Mouse (Mus musculus): ENCODE results near the gene Ppp5c. TPM values are rescaled to one million over a fixed set of nuclear protein-coding genes. Genes with fewer than 3 reads are reported as not detected.

Ppp5c gene
- polyA plus RNA-seq, 1 experiment = 199 TPM

DNA sequence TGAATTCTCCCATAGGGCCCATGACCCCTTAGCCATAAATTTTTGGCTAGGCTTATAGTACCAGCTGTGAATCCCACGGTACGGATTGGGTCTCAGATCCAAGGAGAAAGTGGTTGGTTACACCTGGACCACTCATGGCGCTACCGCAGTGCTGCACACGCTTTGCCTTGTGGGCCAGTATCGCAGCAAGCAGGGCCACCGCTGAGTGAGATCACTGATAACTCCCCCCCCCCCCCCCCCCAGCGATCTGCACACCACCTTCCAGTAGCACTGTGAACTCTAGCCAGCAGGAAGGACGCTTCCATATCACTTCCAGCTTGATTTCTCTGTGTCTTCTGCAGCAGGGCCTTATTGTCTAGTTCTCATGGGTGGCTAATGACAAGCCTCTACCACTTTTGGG is 37.9 kb upstream of the Ppp5c start:
- whole genome bisulfite sequencing = 84% methylated on average over 9 of the region's 9 CpGs

DNA sequence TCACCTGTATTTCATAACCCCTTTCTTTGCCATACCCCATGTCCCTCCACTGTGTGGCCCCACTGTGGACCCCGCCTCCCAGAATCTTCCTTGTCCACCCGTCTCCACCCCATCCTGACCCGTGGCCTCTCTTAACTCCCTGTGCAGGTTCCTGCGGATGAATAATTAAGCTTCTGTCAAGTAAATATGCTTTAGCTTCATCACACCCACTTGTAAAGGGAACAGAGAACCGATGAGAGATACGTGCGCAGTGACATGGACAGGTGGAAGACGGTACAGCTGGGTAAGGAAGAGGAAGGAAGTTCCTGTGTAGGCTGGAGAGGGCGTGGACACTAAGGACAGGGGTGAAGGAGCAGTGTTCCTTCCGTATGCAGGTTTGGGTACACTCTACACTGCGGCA is 35.1 kb upstream of the Ppp5c start:
- Histone ChIP-seq H3K27me3 (replicated peaks; ENCODE audit: control insufficient read depth, insufficient read depth, low read length) (no peaks in the 10 kb centered on the region), H3K36me3 (ENCODE audit: control insufficient read depth, insufficient read depth, low read length) (no peaks in the 10 kb centered on the region), H3K4me1 (ENCODE audit: control insufficient read depth, insufficient read depth, low read length) (peaks cover 36% of the 10 kb centered on the region), H3K27ac (ENCODE audit: insufficient read depth, low read depth, low read length) (no peak overlapping the region), H3K4me3 (ENCODE audit: insufficient read depth, low read depth, low read length) (peak overlapping the region; percentile 11; the same call in 1 of the 2 replicates)
- DNase-seq = peak; percentile 52
- WGBS = 10% methylated on average over 11 of the region's 11 CpGs
- TF ChIP-seq CTCF (conservative IDR thresholded peaks at IDR 0.05; ENCODE audit: insufficient read depth, insufficient read length, low read depth, low read length) = no peak
- no peak for TF ChIP-seq POLR2A (IDR thresholded peaks at IDR 0.05; ENCODE audit: low read depth, low read length)

More for the DNA sequence above, 37.9 kb upstream of the Ppp5c start:
- Histone ChIP-seq H3K4me3 (ENCODE audit: insufficient read depth, low read depth, low read length) (no peak overlapping the region), H3K36me3 (ENCODE audit: control insufficient read depth, insufficient read depth, low read length) (no peaks in the 10 kb centered on the region), H3K27ac (ENCODE audit: insufficient read depth, low read depth, low read length) (no peak overlapping the region), H3K4me1 (ENCODE audit: control insufficient read depth, insufficient read depth, low read length) (peaks cover 13% of the 10 kb centered on the region), H3K27me3 (replicated peaks; ENCODE audit: control insufficient read depth, insufficient read depth, low read length) (no peaks in the 10 kb centered on the region)
- TF ChIP-seq POLR2A (IDR thresholded peaks at IDR 0.05; ENCODE audit: low read depth, low read length) (no peak), CTCF (conservative IDR thresholded peaks at IDR 0.05; ENCODE audit: insufficient read depth, insufficient read length, low read depth, low read length) (no peak)
- no peak for DNase-seq

DNA sequence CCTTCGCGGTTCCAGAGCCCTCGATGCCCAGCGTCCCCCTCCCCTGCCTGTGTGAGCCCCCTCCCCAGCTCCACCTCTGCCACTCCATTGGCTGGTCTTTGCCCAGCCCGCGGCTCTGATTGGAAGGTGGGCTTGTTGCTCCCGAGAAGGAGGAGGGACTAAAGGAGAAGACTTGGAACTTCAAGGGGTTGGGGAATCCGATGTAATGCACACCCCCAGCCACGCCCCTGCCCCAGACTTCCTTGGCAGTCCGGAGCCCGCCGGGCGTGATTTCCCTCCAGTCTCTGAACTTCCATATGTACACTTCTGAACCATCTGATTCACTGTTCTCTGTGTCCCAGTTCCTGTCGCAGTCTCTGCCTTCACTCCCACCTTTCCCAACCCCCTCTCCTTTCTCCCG is 34.7 kb upstream of the Ppp5c start, which contains the start of gene Hif3a:
Gene Hif3a, minus strand, starts transcription at position 39 of the 400 bp plus-strand sequence.
- WGBS = 2% methylated on average over 15 of the region's 15 CpGs
- no peak within 1 kb of the TSS for H3K27ac ChIP-seq (ENCODE audit: insufficient read depth, low read depth, low read length)
- DNase-seq = peak; percentile 62
- peaks cover 39% of the 10 kb centered on the region for H3K4me1 ChIP-seq (ENCODE audit: control insufficient read depth, insufficient read depth, low read length)
- TF ChIP-seq POLR2A (IDR thresholded peaks at IDR 0.05; ENCODE audit: low read depth, low read length) (no peak), CTCF (conservative IDR thresholded peaks at IDR 0.05; ENCODE audit: insufficient read depth, insufficient read length, low read depth, low read length) (no peak)
- no peaks in the 10 kb centered on the region for H3K36me3 ChIP-seq (ENCODE audit: control insufficient read depth, insufficient read depth, low read length)
- H3K4me3 ChIP-seq (ENCODE audit: insufficient read depth, low read depth, low read length) = peak within 1 kb of the TSS; percentile 26; the same call in 1 of the 2 replicates
- no peaks in the 10 kb centered on the region for H3K27me3 ChIP-seq (replicated peaks; ENCODE audit: control insufficient read depth, insufficient read depth, low read length)

DNA sequence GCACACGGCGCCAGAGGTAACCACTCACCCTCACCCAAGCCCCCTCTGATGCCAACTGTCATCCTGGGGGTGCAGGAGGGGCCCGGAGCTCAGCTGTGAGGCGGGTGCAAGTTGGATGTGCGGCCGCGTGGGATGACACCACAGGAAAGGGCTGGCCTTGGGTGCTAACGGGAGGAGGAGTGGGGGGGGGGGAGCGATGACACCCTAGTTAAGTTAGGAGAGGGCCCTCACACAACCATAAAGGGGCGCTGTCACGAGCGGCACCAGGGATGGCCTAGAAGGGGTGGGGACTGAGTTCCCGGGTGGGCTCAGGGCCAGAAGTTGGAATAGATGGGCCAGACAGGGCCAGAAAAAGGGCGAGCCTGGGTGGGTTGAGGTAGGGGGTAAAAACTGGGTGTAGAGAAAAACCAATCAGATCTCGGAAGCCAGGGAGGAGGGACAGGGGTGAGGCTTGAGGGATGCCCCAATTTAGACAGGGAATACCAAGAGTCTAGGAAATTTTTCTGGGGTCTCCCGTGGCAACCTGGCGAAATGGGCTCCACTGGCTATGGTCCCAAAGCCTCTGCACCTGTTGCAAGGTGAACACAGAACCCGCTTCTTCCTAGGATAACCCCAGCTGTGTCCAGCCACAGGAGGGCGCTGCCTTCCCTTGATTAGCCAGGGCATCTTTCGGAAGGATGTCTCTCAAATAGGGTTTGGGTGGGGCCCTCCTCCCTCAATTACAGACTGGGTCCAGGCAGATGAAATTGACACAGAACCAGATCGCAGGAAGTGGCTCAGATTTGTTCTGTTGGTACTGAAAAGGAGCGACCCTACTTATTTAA is 33.3 kb upstream of the Ppp5c start:
- H3K27ac ChIP-seq (ENCODE audit: insufficient read depth, low read depth, low read length) = peak overlapping the region; percentile 81; the same call in 1 of the 2 replicates

DNA sequence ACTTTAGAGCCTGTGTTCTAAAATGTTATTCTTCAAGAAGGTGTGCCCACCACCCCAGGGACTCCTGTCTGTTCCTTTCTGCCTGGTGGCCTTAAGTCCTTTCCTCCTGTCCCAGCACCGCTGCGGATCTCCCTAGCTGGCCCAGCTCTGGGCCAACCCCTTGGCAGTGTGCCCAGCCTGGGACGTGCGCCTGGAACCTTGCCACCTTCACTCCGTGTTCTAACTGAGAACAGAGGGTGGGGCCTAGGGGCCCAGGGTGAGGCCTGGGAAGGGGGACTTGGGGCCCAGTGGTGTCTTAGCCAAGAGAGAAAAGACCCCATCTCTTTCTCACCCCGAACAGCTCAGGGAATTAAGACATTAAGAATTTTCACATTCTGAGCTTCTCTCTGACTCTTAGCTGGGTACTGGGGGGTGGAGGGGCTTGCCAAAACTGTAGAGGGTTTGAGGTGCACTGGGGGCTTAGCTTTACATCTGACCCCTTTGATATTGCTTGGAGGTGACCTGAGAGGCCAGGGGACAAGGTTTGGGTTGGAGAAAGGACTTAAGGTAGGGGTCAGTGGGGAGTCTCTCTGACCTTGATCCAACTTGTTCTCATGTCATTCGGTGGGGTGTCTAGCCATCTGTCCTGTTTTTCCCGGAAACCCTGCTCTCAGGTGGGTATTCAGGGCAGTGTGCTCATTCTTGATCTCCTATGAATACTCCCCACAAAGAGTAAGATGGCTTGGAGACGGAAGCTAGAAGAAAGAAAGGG is 32.5 kb upstream of the Ppp5c start:
- H3K27ac ChIP-seq (ENCODE audit: insufficient read depth, low read depth, low read length) = peak overlapping the region; percentile 90
- WGBS = 19% methylated on average over 9 of the region's 9 CpGs
- H3K27me3 ChIP-seq (replicated peaks; ENCODE audit: control insufficient read depth, insufficient read depth, low read length) = no peaks in the 10 kb centered on the region
- peak; percentile 98 for DNase-seq
- TF ChIP-seq CTCF (conservative IDR thresholded peaks at IDR 0.05; ENCODE audit: insufficient read depth, insufficient read length, low read depth, low read length) (no peak), POLR2A (IDR thresholded peaks at IDR 0.05; ENCODE audit: low read depth, low read length) (peak; percentile 65)
- peaks cover 48% of the 10 kb centered on the region for H3K4me1 ChIP-seq (ENCODE audit: control insufficient read depth, insufficient read depth, low read length)
- peak overlapping the region; percentile 21; the same call in 1 of the 2 replicates for H3K4me3 ChIP-seq (ENCODE audit: insufficient read depth, low read depth, low read length)
- no peaks in the 10 kb centered on the region for H3K36me3 ChIP-seq (ENCODE audit: control insufficient read depth, insufficient read depth, low read length)

More for the DNA sequence above, 33.3 kb upstream of the Ppp5c start:
- Histone ChIP-seq H3K4me3 (ENCODE audit: insufficient read depth, low read depth, low read length) (peak overlapping the region; percentile 21; the same call in 1 of the 2 replicates), H3K4me1 (ENCODE audit: control insufficient read depth, insufficient read depth, low read length) (peaks cover 45% of the 10 kb centered on the region), H3K36me3 (ENCODE audit: control insufficient read depth, insufficient read depth, low read length) (no peaks in the 10 kb centered on the region), H3K27me3 (replicated peaks; ENCODE audit: control insufficient read depth, insufficient read depth, low read length) (no peaks in the 10 kb centered on the region)
- peak; percentile 43 for DNase-seq
- WGBS = 86% methylated on average over 22 of the region's 22 CpGs
- TF ChIP-seq CTCF (conservative IDR thresholded peaks at IDR 0.05; ENCODE audit: insufficient read depth, insufficient read length, low read depth, low read length) (peak; percentile 21; the same call in 1 of the 2 replicates), POLR2A (IDR thresholded peaks at IDR 0.05; ENCODE audit: low read depth, low read length) (no peak)

DNA sequence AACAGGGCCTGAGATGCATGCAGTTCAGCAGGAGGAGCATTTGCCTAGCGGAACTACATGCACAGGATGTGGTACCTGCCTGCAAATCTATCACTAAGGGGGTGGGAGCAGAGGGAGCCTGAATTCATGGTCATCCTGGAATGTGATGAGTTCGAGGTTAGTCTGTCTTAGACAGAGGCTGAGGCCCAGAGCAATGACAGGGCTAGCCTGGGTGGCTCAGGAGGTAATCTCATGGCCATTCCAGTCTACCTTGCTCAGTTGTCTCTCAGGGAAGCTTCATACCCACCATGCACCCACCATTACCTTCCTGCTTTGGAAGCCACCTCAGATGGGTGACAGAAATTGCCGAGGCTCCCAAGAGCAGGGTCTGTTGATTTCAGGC is 31.7 kb upstream of the Ppp5c start:
- H3K27me3 ChIP-seq (replicated peaks; ENCODE audit: control insufficient read depth, insufficient read depth, low read length) = no peaks in the 10 kb centered on the region
- peaks cover 48% of the 10 kb centered on the region for H3K4me1 ChIP-seq (ENCODE audit: control insufficient read depth, insufficient read depth, low read length)
- no peak overlapping the region for H3K4me3 ChIP-seq (ENCODE audit: insufficient read depth, low read depth, low read length)
- WGBS = 73% methylated on average over 3 of the region's 3 CpGs
- DNase-seq = peak; percentile 12
- H3K36me3 ChIP-seq (ENCODE audit: control insufficient read depth, insufficient read depth, low read length) = no peaks in the 10 kb centered on the region
- TF ChIP-seq POLR2A (IDR thresholded peaks at IDR 0.05; ENCODE audit: low read depth, low read length) (no peak), CTCF (conservative IDR thresholded peaks at IDR 0.05; ENCODE audit: insufficient read depth, insufficient read length, low read depth, low read length) (no peak)
- H3K27ac ChIP-seq (ENCODE audit: insufficient read depth, low read depth, low read length) = peak overlapping the region; percentile 90
